Mouse (Mus musculus) brain, embryonic 14.5 days (tissue): ENCODE data around the gene Rhd.

Source experiments
- CTCF ChIP-seq: fragments of 200-500 bp; IDR thresholded peaks from 2 replicates; pipeline ENCODE4 v1.5.1; 2012; ENCODE audit warnings: inconsistent platforms, mild to moderate bottlenecking, moderate library complexity, borderline replicate concordance; ENCODE audit not compliant: insufficient read depth, insufficient read length; ENCODE audit errors: extremely low read depth
- POLR2A ChIP-seq: fragments of 200-500 bp; IDR thresholded peaks from 2 replicates; pipeline ENCODE4 v1.6.1; 2012; ENCODE audit warnings: mild to moderate bottlenecking, inconsistent platforms, borderline replicate concordance; ENCODE audit not compliant: poor library complexity, insufficient read depth, insufficient read length, severe bottlenecking; ENCODE audit errors: extremely low read depth

GRCm38 (mm10) chr4:134871477-134871876 lies 7.1 kb downstream of the Rhd start:
- TF ChIP-seq CTCF (no peak), POLR2A (no peak)
